Mouse (Mus musculus): Measurements from ENCODE around the gene Smpd3. TPM values are rescaled to one million over a fixed set of nuclear protein-coding genes. Genes with fewer than 3 reads are reported as not detected.
A peak's percentile ranks its signal among the peaks of the same experiment; 100 is the strongest.
"Not testable (repeated sequence)": the region's sequence is repeated elsewhere in the genome, so short reads cannot be mapped to it uniquely, and the experiment has no call there.

Gene Smpd3
- polyA plus RNA-seq, 1 experiment from 2014 or later, result 47.7 TPM

- no peaks in the 10 kb centered on the region; the same call in 1 of the 2 replicates for H3K36me3 ChIP-seq
- no peak for ATAC-seq (ENCODE audit: low FRiP score)
- H3K27me3 ChIP-seq, result no peaks in the 10 kb centered on the region
These were observed 20.7 kb downstream of the Smpd3 start for GRCm38 (mm10) chr8:106317091-106317490.

GRCm38 (mm10) chr8:106316506-106316905 lies 21.3 kb downstream of the Smpd3 start:
- Histone ChIP-seq H3K4me2 (no peak overlapping the region), H3K9ac (no peak overlapping the region), H3K4me3 (no peak overlapping the region), H3K9me3 (no peaks in the 10 kb centered on the region), H3K36me3 (no peaks in the 10 kb centered on the region; the same call in 1 of the 2 replicates), H3K4me1 (replicated peaks) (peaks cover 50% of the 10 kb centered on the region), H3K27ac (no peak overlapping the region), H3K27me3 (no peaks in the 10 kb centered on the region)
- WGBS, result 70% methylated on average over 10 of the region's 10 CpGs
- ATAC-seq (ENCODE audit: low FRiP score), result no peak

More at GRCm38 (mm10) chr8:106317091-106317490, 20.7 kb downstream of the Smpd3 start:
- H3K27ac ChIP-seq, result 0 out of 2 replicates have a peak overlapping the region, but pooled peaks have one; percentile 2
- no peak overlapping the region for H3K4me3 ChIP-seq
- no peak overlapping the region for H3K4me2 ChIP-seq
- H3K9ac ChIP-seq, result no peak overlapping the region
- WGBS, result 75% methylated on average over 4 of the region's 4 CpGs
- H3K9me3 ChIP-seq, result no peaks in the 10 kb centered on the region
- peaks cover 54% of the 10 kb centered on the region for H3K4me1 ChIP-seq (replicated peaks)

- H3K27ac ChIP-seq, result no peak overlapping the region
- ATAC-seq (ENCODE audit: low FRiP score), result no peak
These were observed 22.2 kb downstream of the Smpd3 start for GRCm38 (mm10) chr8:106315402-106316187.

GRCm38 (mm10) chr8:106313799-106314198 lies 24.0 kb downstream of the Smpd3 start:
- Histone ChIP-seq H3K27ac (no peak overlapping the region), H3K9ac (no peak overlapping the region), H3K9me3 (no peaks in the 10 kb centered on the region), H3K4me1 (replicated peaks) (peaks cover 35% of the 10 kb centered on the region), H3K4me3 (no peak overlapping the region), H3K36me3 (peaks cover 2% of the 10 kb centered on the region; the same call in 1 of the 2 replicates), H3K4me2 (no peak overlapping the region), H3K27me3 (no peaks in the 10 kb centered on the region)
- no peak for ATAC-seq (ENCODE audit: low FRiP score)
- WGBS, result 75% methylated on average over 2 of the region's 2 CpGs

More at GRCm38 (mm10) chr8:106315402-106316187, 22.2 kb downstream of the Smpd3 start:
- Histone ChIP-seq H3K4me2 (no peak overlapping the region), H3K9ac (no peak overlapping the region), H3K4me1 (replicated peaks) (peaks cover 43% of the 10 kb centered on the region), H3K36me3 (no peaks in the 10 kb centered on the region; the same call in 1 of the 2 replicates), H3K9me3 (no peaks in the 10 kb centered on the region), H3K4me3 (no peak overlapping the region), H3K27me3 (no peaks in the 10 kb centered on the region)
- 90% methylated on average over 6 of the region's 6 CpGs for WGBS

GRCm38 (mm10) chr8:106313120-106313737 lies 24.6 kb downstream of the Smpd3 start:
- H3K27me3 ChIP-seq, result no peaks in the 10 kb centered on the region

GRCm38 (mm10) chr8:106311967-106312366 lies 25.8 kb downstream of the Smpd3 start:
- no peak for ATAC-seq (ENCODE audit: low FRiP score)
- peaks cover 3% of the 10 kb centered on the region; the same call in 1 of the 2 replicates for H3K36me3 ChIP-seq
- no peaks in the 10 kb centered on the region for H3K27me3 ChIP-seq
- no peak overlapping the region for H3K9ac ChIP-seq
- H3K4me3 ChIP-seq, result no peak overlapping the region
- no peak overlapping the region for H3K4me2 ChIP-seq
- H3K4me1 ChIP-seq (replicated peaks), result peaks cover 32% of the 10 kb centered on the region
- no peak overlapping the region for H3K27ac ChIP-seq
- no peaks in the 10 kb centered on the region for H3K9me3 ChIP-seq
- WGBS, result 97% methylated on average over 1 of the region's 1 CpGs

More at GRCm38 (mm10) chr8:106313120-106313737, 24.6 kb downstream of the Smpd3 start:
- ATAC-seq (ENCODE audit: low FRiP score), result no peak
- 86% methylated on average over 6 of the region's 6 CpGs for WGBS
- H3K36me3 ChIP-seq, result peaks cover 3% of the 10 kb centered on the region; the same call in 1 of the 2 replicates
- H3K4me2 ChIP-seq, result no peak overlapping the region
- peaks cover 36% of the 10 kb centered on the region for H3K4me1 ChIP-seq (replicated peaks)
- H3K27ac ChIP-seq, result no peak overlapping the region
- no peak overlapping the region for H3K4me3 ChIP-seq
- H3K9me3 ChIP-seq, result no peaks in the 10 kb centered on the region
- H3K9ac ChIP-seq, result no peak overlapping the region

GRCm38 (mm10) chr8:106310026-106310652 lies 27.6 kb downstream of the Smpd3 start:
- Histone ChIP-seq H3K27ac (no peak overlapping the region), H3K27me3 (no peaks in the 10 kb centered on the region), H3K4me2 (no peak overlapping the region), H3K36me3 (peaks cover 4% of the 10 kb centered on the region; the same call in 1 of the 2 replicates), H3K4me3 (no peak overlapping the region), H3K4me1 (replicated peaks) (peaks cover 30% of the 10 kb centered on the region), H3K9ac (no peak overlapping the region), H3K9me3 (no peaks in the 10 kb centered on the region)
- ATAC-seq (ENCODE audit: low FRiP score), result no peak
- WGBS, result 94% methylated on average over 5 of the region's 5 CpGs

- not testable (repeated sequence) for H3K9me3 ChIP-seq; ATAC-seq (ENCODE audit: low FRiP score); H3K4me3 ChIP-seq; H3K27me3 ChIP-seq; H3K4me2 ChIP-seq; H3K9ac ChIP-seq; H3K36me3 ChIP-seq; H3K27ac ChIP-seq
- peaks cover 26% of the 10 kb centered on the region for H3K4me1 ChIP-seq (replicated peaks)
- 81% methylated on average over 6 of the region's 6 CpGs for WGBS
These were observed 29.6 kb downstream of the Smpd3 start for GRCm38 (mm10) chr8:106308082-106308786.

GRCm38 (mm10) chr8:106307586-106307985 lies 30.2 kb downstream of the Smpd3 start:
- 0 out of 2 replicates have a peak, but pooled peaks cover 5% of the 10 kb centered on the region for H3K36me3 ChIP-seq
- 60% methylated on average over 2 of the region's 2 CpGs for WGBS
- no peak overlapping the region for H3K9ac ChIP-seq
- peaks cover 26% of the 10 kb centered on the region for H3K4me1 ChIP-seq (replicated peaks)
- ATAC-seq (ENCODE audit: low FRiP score), result no peak
- no peaks in the 10 kb centered on the region for H3K9me3 ChIP-seq
- peak overlapping the region; percentile 24; the same call in 1 of the 2 replicates for H3K27ac ChIP-seq
- H3K27me3 ChIP-seq, result no peaks in the 10 kb centered on the region
- no peak overlapping the region for H3K4me2 ChIP-seq
- no peak overlapping the region for H3K4me3 ChIP-seq

GRCm38 (mm10) chr8:106306711-106307248 lies 31.0 kb downstream of the Smpd3 start:
- not testable (repeated sequence) for H3K4me2 ChIP-seq; H3K9ac ChIP-seq; H3K4me3 ChIP-seq; H3K27ac ChIP-seq; ATAC-seq (ENCODE audit: low FRiP score); H3K27me3 ChIP-seq; H3K9me3 ChIP-seq; H3K36me3 ChIP-seq
- WGBS, result 43% methylated on average over 2 of the region's 2 CpGs
- H3K4me1 ChIP-seq (replicated peaks), result peaks cover 29% of the 10 kb centered on the region

GRCm38 (mm10) chr8:106306076-106306475 lies 31.7 kb downstream of the Smpd3 start:
- Histone ChIP-seq H3K27ac (no peak overlapping the region), H3K4me2 (no peak overlapping the region), H3K27me3 (no peaks in the 10 kb centered on the region), H3K4me3 (no peak overlapping the region), H3K9ac (no peak overlapping the region), H3K9me3 (no peaks in the 10 kb centered on the region), H3K4me1 (replicated peaks) (peaks cover 35% of the 10 kb centered on the region), H3K36me3 (0 out of 2 replicates have a peak, but pooled peaks cover 5% of the 10 kb centered on the region)
- WGBS, result 88% methylated on average over 1 of the region's 1 CpGs
- ATAC-seq (ENCODE audit: low FRiP score), result no peak

Data from hindbrain, embryonic 13.5 days (tissue).